Mouse (Mus musculus): Measurements from ENCODE around the gene Hist2h3b.
"Not testable (repeated sequence)": the region's sequence is repeated elsewhere in the genome, so short reads cannot be mapped to it uniquely, and the experiment has no call there.

Hist2h3b gene

GRCm38 (mm10) chr3:96237904-96238511, 30.4 kb upstream of the Hist2h3b start:
- in situ Hi-C loops (cut with MboI; ENCODE audit: unreplicated experiment in 2 of 2): no loop called here

- in situ Hi-C loops (cut with MboI; ENCODE audit: unreplicated experiment in 2 of 2): not testable (repeated sequence)
Measured at GRCm38 (mm10) chr3:96238954-96239793, 29.3 kb upstream of the Hist2h3b start, which contains the start of gene Hist2h3c2. Hist2h3c2 (minus strand) TSS chr3:96239127.

- in situ Hi-C loops (cut with MboI; ENCODE audit: unreplicated experiment in 2 of 2): not testable (repeated sequence)
Measured at GRCm38 (mm10) chr3:96239949-96240798, 28.3 kb upstream of the Hist2h3b start, which contains the start of gene Hist2h2aa2. Hist2h2aa2 (minus strand) TSS chr3:96240276.

GRCm38 (mm10) chr3:96240799-96241197, 27.7 kb upstream of the Hist2h3b start:
- in situ Hi-C loops (cut with MboI; ENCODE audit: unreplicated experiment in 2 of 2): no loop called here

- in situ Hi-C loops (cut with MboI; ENCODE audit: unreplicated experiment in 2 of 2): no loop called here
Measured at GRCm38 (mm10) chr3:96243921-96244572, 24.4 kb upstream of the Hist2h3b start.

GRCm38 (mm10) chr3:96245003-96245886, 23.2 kb upstream of the Hist2h3b start, which contains the start of gene Hist2h2aa1:
Hist2h2aa1 (plus strand) TSS chr3:96245497.
- in situ Hi-C loops (cut with MboI; ENCODE audit: unreplicated experiment in 2 of 2): not testable (repeated sequence)

- in situ Hi-C loops (cut with MboI; ENCODE audit: unreplicated experiment in 2 of 2): not testable (repeated sequence)
Measured at GRCm38 (mm10) chr3:96246018-96246417, 22.4 kb upstream of the Hist2h3b start.

GRCm38 (mm10) chr3:96246427-96246856, 22.0 kb upstream of the Hist2h3b start, which contains the start of gene Hist2h3c1:
Hist2h3c1 (plus strand) TSS chr3:96246685.
- in situ Hi-C loops (cut with MboI; ENCODE audit: unreplicated experiment in 2 of 2): not testable (repeated sequence)

GRCm38 (mm10) chr3:96247356-96248140, 20.9 kb upstream of the Hist2h3b start:
- in situ Hi-C loops (cut with MboI; ENCODE audit: unreplicated experiment in 2 of 2): no loop called here

- in situ Hi-C loops (cut with MboI; ENCODE audit: unreplicated experiment in 2 of 2): no loop called here
Measured at GRCm38 (mm10) chr3:96248141-96249033, 20.1 kb upstream of the Hist2h3b start.

- in situ Hi-C loops (cut with MboI; ENCODE audit: unreplicated experiment in 2 of 2): no loop called here
Measured at GRCm38 (mm10) chr3:96249034-96249345, 19.5 kb upstream of the Hist2h3b start.

GRCm38 (mm10) chr3:96250890-96251289, 17.6 kb upstream of the Hist2h3b start:
- in situ Hi-C loops (cut with MboI; ENCODE audit: unreplicated experiment in 2 of 2): loop anchor here in 1 of 2 experiments (25.0 kb wide), 2 partner anchors 289 to 589 kb away; partner anchors contain the start of gene Mcl1

- in situ Hi-C loops (cut with MboI; ENCODE audit: unreplicated experiment in 2 of 2): loop anchor here in 1 of 2 experiments (25.0 kb wide), 2 partner anchors 289 to 589 kb away; partner anchors contain the start of gene Mcl1
Measured at GRCm38 (mm10) chr3:96251787-96252186, 16.7 kb upstream of the Hist2h3b start.

GRCm38 (mm10) chr3:96254683-96255355, 13.6 kb upstream of the Hist2h3b start:
- in situ Hi-C loops (cut with MboI; ENCODE audit: unreplicated experiment in 2 of 2): loop anchor here in 1 of 2 experiments (25.0 kb wide), 2 partner anchors 293 to 593 kb away; partner anchors contain the start of gene Mcl1

- in situ Hi-C loops (cut with MboI; ENCODE audit: unreplicated experiment in 2 of 2): loop anchor here in 1 of 2 experiments (25.0 kb wide), 2 partner anchors 294 to 594 kb away; partner anchors contain the start of gene Mcl1
Measured at GRCm38 (mm10) chr3:96255926-96256593, 12.4 kb upstream of the Hist2h3b start.

GRCm38 (mm10) chr3:96257190-96257589, 11.3 kb upstream of the Hist2h3b start:
- in situ Hi-C loops (cut with MboI; ENCODE audit: unreplicated experiment in 2 of 2): loop anchor here in 1 of 2 experiments (25.0 kb wide), 2 partner anchors 295 to 595 kb away; partner anchors contain the start of gene Mcl1

All from v-Abl transformed pro-B cells (cell line).